Mouse (Mus musculus) bone marrow, adult 2 months (tissue): ENCODE measurements around the gene Ric1.

Experiments used
- CTCF ChIP-seq: fragments of 200-500 bp; IDR thresholded peaks from 2 replicates; pipeline ENCODE4 v1.5.1; 2011; ENCODE audit warnings: low read length, control low read depth; ENCODE audit not compliant: control insufficient read depth, insufficient read depth
- POLR2A ChIP-seq: fragments of 200-500 bp; IDR thresholded peaks from 2 replicates; pipeline ENCODE4 v1.6.1; 2011; ENCODE audit warnings: low read depth, mild to moderate bottlenecking, control low read depth, low read length, borderline replicate concordance; ENCODE audit not compliant: control insufficient read depth

DNA sequence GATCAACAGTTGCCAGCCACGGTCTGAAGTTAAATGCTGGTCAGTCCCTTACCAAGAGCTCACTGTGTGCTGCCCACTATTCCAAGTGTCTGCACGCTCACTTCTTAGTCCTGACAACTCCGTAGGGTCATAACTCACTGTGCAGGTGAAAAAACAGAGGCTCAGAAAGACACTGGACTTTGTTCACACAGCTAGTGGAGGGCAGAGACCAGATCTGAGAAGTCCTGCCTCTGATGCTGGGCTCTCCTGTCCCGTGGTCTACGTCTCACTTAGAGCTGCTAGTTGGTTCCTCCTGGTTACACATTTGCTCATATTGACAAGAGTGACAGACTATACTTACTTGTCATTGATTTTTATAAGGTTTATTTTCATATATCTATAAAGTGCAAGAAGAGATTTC lies 76.9 kb downstream of the Ric1 start:
- TF ChIP-seq CTCF: no peak
- no peak for TF ChIP-seq POLR2A
